Mouse (Mus musculus): ENCODE results near the gene Ptprq.

Ptprq gene

GRCm38 (mm10) chr10:107719806-107720205 is at the start of gene Ptprq:
Gene Ptprq, minus strand, starts transcription at chr10:107720051.
- DNase-seq, result no peak

- DNase-seq, result no peak
These were observed 39.8 kb upstream of the Ptprq start for GRCm38 (mm10) chr10:107759624-107760023.

- no peak for DNase-seq
These were observed 33.6 kb upstream of the Ptprq start for GRCm38 (mm10) chr10:107753471-107753870.

GRCm38 (mm10) chr10:107752351-107753143 is 32.7 kb upstream of the Ptprq start:
- DNase-seq, result peak in 1 of 2 experiments; percentile 3

GRCm38 (mm10) chr10:107751944-107752343 is 32.1 kb upstream of the Ptprq start:
- DNase-seq, result no peak

- DNase-seq, result peak in 1 of 2 experiments; percentile 29
These were observed 27.7 kb upstream of the Ptprq start for GRCm38 (mm10) chr10:107747566-107747965.

GRCm38 (mm10) chr10:107746717-107747116 is 26.9 kb upstream of the Ptprq start:
- DNase-seq, result no peak

GRCm38 (mm10) chr10:107739815-107740214 is 20.0 kb upstream of the Ptprq start:
- DNase-seq, result no peak

- DNase-seq, result no peak
These were observed 17.9 kb upstream of the Ptprq start for GRCm38 (mm10) chr10:107737743-107738142.

- DNase-seq, result no peak
These were observed 15.6 kb upstream of the Ptprq start for GRCm38 (mm10) chr10:107735448-107735847.

GRCm38 (mm10) chr10:107734327-107734726 is 14.5 kb upstream of the Ptprq start:
- no peak for DNase-seq

- DNase-seq, result no peak
These were observed 5.8 kb upstream of the Ptprq start for GRCm38 (mm10) chr10:107725631-107726030.

GRCm38 (mm10) chr10:107704443-107704842 is 15.4 kb downstream of the Ptprq start:
- no peak for DNase-seq

GRCm38 (mm10) chr10:107700944-107701343 is 18.9 kb downstream of the Ptprq start:
- no peak for DNase-seq

- no peak for DNase-seq
These were observed 21.1 kb downstream of the Ptprq start for GRCm38 (mm10) chr10:107698716-107699115.

- no peak for DNase-seq
These were observed 22.7 kb downstream of the Ptprq start for GRCm38 (mm10) chr10:107697177-107697576.

- no peak for DNase-seq
These were observed 32.5 kb downstream of the Ptprq start for GRCm38 (mm10) chr10:107687382-107687781.

- DNase-seq, result no peak
These were observed 43.9 kb downstream of the Ptprq start for GRCm38 (mm10) chr10:107675994-107676393.

GRCm38 (mm10) chr10:107668374-107669094 is 51.3 kb downstream of the Ptprq start:
- no peak for DNase-seq

- peak in 1 of 2 experiments; percentile 5 for DNase-seq
These were observed 57.3 kb downstream of the Ptprq start for GRCm38 (mm10) chr10:107662372-107663065.

- DNase-seq, result no peak
These were observed 57.9 kb downstream of the Ptprq start for GRCm38 (mm10) chr10:107661970-107662369.

GRCm38 (mm10) chr10:107659141-107659540 is 60.7 kb downstream of the Ptprq start:
- no peak for DNase-seq

GRCm38 (mm10) chr10:107649687-107650086 is 70.2 kb downstream of the Ptprq start:
- no peak for DNase-seq
